Mouse (Mus musculus) stomach, embryonic 15.5 days (tissue): Measurements from ENCODE around the gene Grm8. TPM values are rescaled to one million over a fixed set of nuclear protein-coding genes. Genes with fewer than 3 reads are reported as not detected.

Source experiments
- ATAC-seq: fragments of 200-750 bp; cut with Nextera tagmentation; 2 replicates; pipeline ENCODE4 v1.8.0; 2017; ENCODE audit warnings: low read depth, moderate number of reproducible peaks, moderate TSS enrichment; ENCODE audit not compliant: insufficient read depth, low FRiP score
- H3K27ac ChIP-seq: fragments of 300-500 bp; sonication (generic); 2 replicates; pipeline ENCODE4 v1.5.1; 2015; ENCODE audit warnings: mild to moderate bottlenecking, inconsistent platforms
- H3K27me3 ChIP-seq: fragments of 300-500 bp; sonication (generic); replicated peaks from 2 replicates; pipeline ENCODE4 v1.6.1; 2015; ENCODE audit warnings: inconsistent platforms
- H3K36me3 ChIP-seq: fragments of 300-500 bp; sonication (generic); 2 replicates; pipeline ENCODE4 v1.6.1; 2015; ENCODE audit warnings: inconsistent platforms
- H3K4me1 ChIP-seq: fragments of 300-500 bp; sonication (generic); 2 replicates; pipeline ENCODE4 v1.6.1; 2015; ENCODE audit warnings: inconsistent platforms
- H3K4me2 ChIP-seq: fragments of 300-500 bp; sonication (generic); 2 replicates; pipeline ENCODE4 v1.6.1; 2015; ENCODE audit warnings: mild to moderate bottlenecking, inconsistent platforms
- H3K4me3 ChIP-seq: fragments of 300-500 bp; sonication (generic); replicated peaks from 2 replicates; pipeline ENCODE4 v1.5.1; 2015; ENCODE audit warnings: inconsistent platforms
- H3K9ac ChIP-seq: fragments of 300-500 bp; sonication (generic); 2 replicates; pipeline ENCODE4 v1.6.1; 2015; ENCODE audit warnings: inconsistent platforms
- H3K9me3 ChIP-seq: fragments of 300-500 bp; sonication (generic); 2 replicates; pipeline ENCODE4 v1.6.1; 2016; ENCODE audit warnings: inconsistent platforms
- WGBS: fragments of 180-500 bp; shearing (Covaris S2); methylation state at CpG from one replicate; pipeline ENCODE4 v1.1.7; 2015; 5-methylcytosine and 5-hydroxymethylcytosine counted together
- polyA plus RNA-seq: library from polyadenylated mRNA; unstranded; fragments of >200 nt; fragmentation: Nextera tagmentation; extraction: Ambion mirVana; gene quantifications from 2 replicates; pipeline ENCODE4 v1.2.1, GENCODE M21; 2015

Grm8 gene
- polyA plus RNA-seq, 1 experiment from 2014 or later, result 1.6 TPM

DNA sequence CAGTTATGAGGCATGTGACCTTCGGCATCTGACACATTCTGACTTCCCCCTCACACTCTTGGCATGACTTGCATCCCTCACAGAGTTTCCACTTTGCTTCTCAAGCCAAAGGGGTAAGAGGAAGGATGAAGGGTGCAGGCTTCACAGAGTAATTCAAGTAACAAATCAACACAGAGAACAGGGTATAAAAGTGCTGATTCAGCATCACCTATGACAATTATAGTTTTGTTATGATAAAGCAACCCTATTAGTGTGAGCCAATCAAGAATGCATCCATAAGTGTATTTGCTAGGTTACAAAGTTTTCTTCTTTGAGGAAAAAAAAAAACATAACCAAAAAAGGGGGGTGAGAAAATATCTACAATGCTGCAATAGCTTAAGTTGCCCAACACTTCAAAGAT lies 117.3 kb downstream of the Grm8 start:
- Histone ChIP-seq H3K27ac (no peak overlapping the region), H3K9me3 (no peaks in the 10 kb centered on the region), H3K36me3 (no peaks in the 10 kb centered on the region), H3K4me1 (no peaks in the 10 kb centered on the region), H3K4me3 (no peak overlapping the region), H3K4me2 (no peak overlapping the region), H3K27me3 (no peaks in the 10 kb centered on the region), H3K9ac (no peak overlapping the region)
- 73% methylated on average over 1 of the region's 1 CpGs for WGBS
- no peak for ATAC-seq

DNA sequence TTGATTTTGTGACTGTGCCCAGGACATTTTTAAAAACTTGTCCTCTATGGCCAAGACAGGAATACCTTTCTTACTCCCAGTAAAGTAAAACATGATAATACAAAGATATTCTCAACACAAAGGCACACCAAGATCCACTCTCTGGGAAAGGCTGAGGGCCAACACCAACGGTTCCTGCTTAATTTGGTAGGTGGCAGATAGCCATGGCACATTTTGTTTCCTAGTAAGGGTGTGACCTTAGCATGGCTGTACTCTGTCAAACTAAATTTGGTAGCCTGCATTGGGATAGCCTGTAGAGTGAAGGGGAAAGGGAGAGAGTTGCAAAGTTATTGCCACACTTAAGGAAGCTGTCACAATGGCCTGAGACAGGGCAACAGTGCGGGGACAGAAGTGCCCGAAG lies 128.0 kb downstream of the Grm8 start:
- no peaks in the 10 kb centered on the region for H3K36me3 ChIP-seq
- H3K4me3 ChIP-seq, result no peak overlapping the region
- WGBS, result 80% methylated on average over 3 of the region's 3 CpGs
- no peaks in the 10 kb centered on the region for H3K9me3 ChIP-seq
- no peak overlapping the region for H3K27ac ChIP-seq
- no peak for ATAC-seq
- H3K4me2 ChIP-seq, result no peak overlapping the region
- H3K4me1 ChIP-seq, result no peaks in the 10 kb centered on the region
- H3K27me3 ChIP-seq, result no peaks in the 10 kb centered on the region
- H3K9ac ChIP-seq, result no peak overlapping the region

DNA sequence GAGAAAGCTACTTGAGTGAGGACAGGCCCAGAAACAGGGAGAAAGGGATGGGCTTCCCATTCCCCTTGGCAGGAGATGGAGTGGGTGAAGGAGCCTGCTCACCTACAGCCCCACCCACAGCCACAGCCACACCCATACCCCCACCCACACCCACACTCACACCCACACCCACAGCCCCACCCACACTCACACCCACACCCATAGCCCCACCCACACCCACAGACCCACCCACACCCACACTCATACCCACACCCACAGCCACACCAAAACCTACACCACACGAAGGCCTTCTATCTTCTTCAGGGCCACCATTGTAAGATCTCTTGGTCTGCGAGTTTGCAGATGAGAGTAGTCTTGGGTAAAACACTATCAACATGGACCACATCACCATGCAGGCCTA lies 137.7 kb downstream of the Grm8 start:
- Histone ChIP-seq H3K9me3 (no peaks in the 10 kb centered on the region), H3K27me3 (no peaks in the 10 kb centered on the region), H3K27ac (no peak overlapping the region), H3K4me2 (no peak overlapping the region), H3K9ac (no peak overlapping the region), H3K4me1 (no peaks in the 10 kb centered on the region), H3K36me3 (no peaks in the 10 kb centered on the region), H3K4me3 (no peak overlapping the region)
- ATAC-seq, result no peak
- WGBS, result 90% methylated on average over 2 of the region's 2 CpGs

DNA sequence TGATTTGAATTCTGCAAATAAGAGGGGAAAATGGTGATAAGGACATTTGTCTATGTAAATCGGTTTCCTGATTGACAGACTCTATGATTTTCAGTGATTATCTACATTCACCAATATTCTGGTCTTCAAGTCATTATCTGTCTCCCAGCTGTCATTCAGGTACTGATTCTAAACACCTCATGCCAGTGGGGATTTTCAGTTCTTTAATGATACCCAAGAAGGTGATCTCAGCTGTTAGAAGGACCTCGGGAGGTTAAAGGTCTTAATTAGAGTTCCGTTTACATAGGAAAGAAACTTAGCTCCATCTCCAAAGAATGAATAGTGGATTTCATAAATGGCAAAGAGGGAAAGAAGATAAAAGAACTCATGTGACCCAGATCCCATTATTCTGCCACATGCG lies 143.7 kb downstream of the Grm8 start:
- no peaks in the 10 kb centered on the region for H3K9me3 ChIP-seq
- no peaks in the 10 kb centered on the region for H3K27me3 ChIP-seq
- H3K4me2 ChIP-seq, result no peak overlapping the region
- no peak for ATAC-seq
- H3K4me3 ChIP-seq, result no peak overlapping the region
- no peaks in the 10 kb centered on the region for H3K36me3 ChIP-seq
- H3K4me1 ChIP-seq, result no peaks in the 10 kb centered on the region
- no peak overlapping the region for H3K9ac ChIP-seq
- WGBS, result 71% methylated on average over 4 of the region's 4 CpGs
- H3K27ac ChIP-seq, result no peak overlapping the region

DNA sequence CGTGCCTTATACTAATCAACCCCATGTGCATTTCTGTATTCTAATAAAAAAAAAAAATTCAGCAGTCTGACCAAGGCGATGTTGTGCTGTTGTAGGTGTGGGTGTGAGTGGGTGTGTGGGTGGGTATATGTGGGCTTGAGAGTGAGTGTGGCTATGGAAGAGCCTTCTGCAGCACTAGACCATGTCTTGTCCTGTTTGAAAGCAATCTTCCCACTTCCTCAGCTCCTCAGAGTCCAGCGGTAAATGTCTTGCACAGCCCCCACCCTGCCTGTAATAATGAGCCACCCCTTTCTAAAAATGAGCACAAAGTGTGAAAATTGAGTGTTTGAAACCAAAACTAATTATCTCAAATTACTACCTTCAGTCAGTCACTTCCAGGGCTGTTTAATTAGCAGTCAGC lies 152.4 kb downstream of the Grm8 start:
- no peak overlapping the region for H3K4me3 ChIP-seq
- no peak overlapping the region for H3K9ac ChIP-seq
- H3K27me3 ChIP-seq, result no peaks in the 10 kb centered on the region
- no peaks in the 10 kb centered on the region for H3K36me3 ChIP-seq
- no peak overlapping the region for H3K27ac ChIP-seq
- no peaks in the 10 kb centered on the region for H3K4me1 ChIP-seq
- no peak overlapping the region for H3K4me2 ChIP-seq
- no peaks in the 10 kb centered on the region for H3K9me3 ChIP-seq
- 91% methylated on average over 3 of the region's 3 CpGs for WGBS
- no peak for ATAC-seq

DNA sequence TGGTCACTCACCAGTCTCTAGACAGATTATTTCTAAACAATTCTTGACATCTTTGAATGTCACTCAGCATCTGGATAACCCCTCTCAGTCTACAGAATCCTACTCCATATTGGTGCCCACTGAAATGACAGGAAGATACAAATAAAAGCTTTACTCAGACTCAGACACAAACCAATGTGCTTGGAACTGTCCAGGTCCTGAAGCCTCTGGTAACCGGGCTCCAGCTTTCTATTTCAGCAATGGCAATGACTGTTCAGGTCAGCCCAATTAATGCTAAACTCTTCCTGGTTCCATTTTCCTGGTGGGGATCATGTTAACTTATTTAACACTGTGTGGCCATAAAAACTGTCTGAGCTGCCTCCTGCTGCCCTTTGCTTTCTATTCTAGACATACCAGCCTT lies 153.0 kb downstream of the Grm8 start:
- ATAC-seq, result no peak
- no peaks in the 10 kb centered on the region for H3K9me3 ChIP-seq
- H3K27me3 ChIP-seq, result no peaks in the 10 kb centered on the region
- no peak overlapping the region for H3K9ac ChIP-seq
- no peak overlapping the region for H3K4me3 ChIP-seq
- no peak overlapping the region for H3K27ac ChIP-seq
- no peaks in the 10 kb centered on the region for H3K4me1 ChIP-seq
- no peaks in the 10 kb centered on the region for H3K36me3 ChIP-seq
- no peak overlapping the region for H3K4me2 ChIP-seq
- WGBS, result 32% methylated on average over 1 of the region's 1 CpGs

DNA sequence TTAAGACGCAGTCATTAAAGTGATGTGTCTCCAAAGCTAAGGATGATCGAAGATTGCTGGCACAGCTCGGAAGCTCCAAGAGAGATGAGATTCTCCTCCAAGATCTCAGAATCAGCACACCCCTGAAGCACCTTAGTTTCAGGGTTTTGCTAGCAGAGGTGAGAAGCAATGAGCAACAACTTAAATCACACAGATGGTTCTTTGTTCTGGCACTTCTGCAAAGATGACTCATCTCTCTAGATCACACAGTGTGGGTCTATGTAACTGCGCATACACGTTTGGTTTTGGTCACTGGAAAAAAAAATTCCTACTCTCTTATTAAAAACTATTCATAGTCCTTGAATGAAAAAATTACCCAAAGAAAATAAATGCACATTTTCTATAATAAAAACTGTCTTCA lies 157.6 kb downstream of the Grm8 start:
- no peak overlapping the region for H3K4me3 ChIP-seq
- H3K36me3 ChIP-seq, result no peaks in the 10 kb centered on the region
- H3K27ac ChIP-seq, result no peak overlapping the region
- H3K27me3 ChIP-seq, result no peaks in the 10 kb centered on the region
- no peak for ATAC-seq
- no peaks in the 10 kb centered on the region for H3K4me1 ChIP-seq
- no peak overlapping the region for H3K4me2 ChIP-seq
- 87% methylated on average over 5 of the region's 5 CpGs for WGBS
- no peaks in the 10 kb centered on the region for H3K9me3 ChIP-seq
- no peak overlapping the region for H3K9ac ChIP-seq

DNA sequence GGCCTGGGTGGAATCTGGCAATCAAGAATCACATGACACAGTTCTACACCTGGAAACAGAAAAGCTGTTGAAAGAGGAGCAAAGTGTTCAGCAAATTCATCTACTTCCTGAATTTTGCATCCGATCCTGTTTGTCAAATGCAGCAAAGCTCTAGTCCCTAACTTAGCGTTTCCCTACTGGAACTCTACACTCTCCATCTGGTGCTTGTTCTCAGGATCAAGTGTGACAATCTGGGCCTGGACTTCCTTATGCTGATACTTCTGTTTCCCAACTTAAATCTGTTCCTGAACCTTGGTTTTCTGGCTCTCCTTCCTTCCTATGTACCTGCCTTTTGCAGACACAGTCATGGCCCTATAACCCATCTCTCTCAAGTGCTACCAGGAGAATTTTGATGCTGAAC lies 166.1 kb downstream of the Grm8 start:
- Histone ChIP-seq H3K4me2 (no peak overlapping the region), H3K36me3 (no peaks in the 10 kb centered on the region), H3K9me3 (no peaks in the 10 kb centered on the region), H3K27me3 (no peaks in the 10 kb centered on the region), H3K4me1 (no peaks in the 10 kb centered on the region), H3K27ac (no peak overlapping the region), H3K4me3 (no peak overlapping the region), H3K9ac (no peak overlapping the region)
- ATAC-seq, result no peak
- WGBS, result 83% methylated on average over 2 of the region's 2 CpGs

DNA sequence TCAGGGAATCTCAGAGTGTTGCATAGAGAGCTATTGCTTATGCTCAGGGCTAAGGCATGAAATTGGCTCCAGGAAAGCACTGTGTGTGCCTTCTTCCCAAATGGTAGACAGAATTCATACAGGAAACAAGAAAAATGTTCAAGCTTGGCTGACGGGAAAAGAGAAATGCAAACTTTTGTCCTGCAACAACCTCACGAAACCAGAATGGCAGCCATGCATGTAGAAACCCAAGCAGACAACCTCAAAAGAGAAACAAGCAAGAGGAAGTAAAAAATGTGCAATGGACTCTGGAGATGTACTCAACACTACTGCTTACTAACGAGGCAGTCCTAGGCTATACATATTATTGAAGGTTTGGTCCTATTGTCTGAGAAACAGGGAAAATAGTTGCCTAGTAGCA lies 167.9 kb downstream of the Grm8 start:
- Histone ChIP-seq H3K4me2 (no peak overlapping the region), H3K4me3 (no peak overlapping the region), H3K4me1 (no peaks in the 10 kb centered on the region), H3K9ac (no peak overlapping the region), H3K27ac (no peak overlapping the region), H3K9me3 (no peaks in the 10 kb centered on the region), H3K27me3 (no peaks in the 10 kb centered on the region), H3K36me3 (no peaks in the 10 kb centered on the region)
- ATAC-seq, result no peak
- 88% methylated on average over 3 of the region's 3 CpGs for WGBS

DNA sequence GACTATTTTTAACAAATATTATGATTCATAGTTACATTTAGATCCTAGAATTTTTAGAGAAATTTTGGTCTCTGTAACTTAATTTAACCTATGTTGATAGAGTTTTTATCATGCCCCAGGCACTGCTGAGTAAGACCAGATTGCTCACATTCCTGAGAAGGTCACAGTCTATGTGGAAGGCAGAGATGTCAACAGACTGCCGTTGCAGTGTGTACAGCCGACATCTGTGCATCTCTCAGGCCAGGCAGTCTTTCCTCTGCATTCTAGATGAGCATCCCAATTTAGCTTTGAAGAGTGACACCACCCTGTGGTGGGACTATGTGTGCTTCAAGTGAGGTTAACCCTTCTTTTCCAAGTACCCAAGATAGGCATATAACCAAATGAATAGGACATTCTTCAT lies 169.7 kb downstream of the Grm8 start:
- H3K4me2 ChIP-seq, result no peak overlapping the region
- no peak overlapping the region for H3K27ac ChIP-seq
- no peaks in the 10 kb centered on the region for H3K9me3 ChIP-seq
- 30% methylated on average over 2 of the region's 2 CpGs for WGBS
- no peaks in the 10 kb centered on the region for H3K4me1 ChIP-seq
- H3K27me3 ChIP-seq, result no peaks in the 10 kb centered on the region
- no peak overlapping the region for H3K4me3 ChIP-seq
- no peaks in the 10 kb centered on the region for H3K36me3 ChIP-seq
- no peak for ATAC-seq
- no peak overlapping the region for H3K9ac ChIP-seq

DNA sequence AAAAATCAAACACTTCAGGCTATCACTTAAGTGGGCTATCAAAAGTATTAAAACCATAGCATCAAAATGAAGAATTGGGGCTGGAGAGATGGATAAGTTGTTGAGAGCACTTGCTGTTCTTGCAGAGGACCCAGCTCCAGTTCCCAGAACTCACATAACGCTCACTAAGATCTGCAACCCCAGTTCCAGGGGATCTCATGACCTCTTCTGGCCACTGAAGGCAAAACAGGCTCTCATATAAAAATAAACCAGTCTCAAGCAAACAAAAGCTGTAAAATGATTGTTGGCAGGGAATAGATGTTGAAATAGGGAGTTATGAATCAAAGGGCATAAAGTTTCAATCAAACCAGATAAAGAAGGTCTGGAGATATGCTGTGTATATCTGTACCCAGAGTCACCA lies 171.1 kb downstream of the Grm8 start:
- no peaks in the 10 kb centered on the region for H3K27me3 ChIP-seq
- no peak overlapping the region for H3K9ac ChIP-seq
- no peak overlapping the region for H3K4me2 ChIP-seq
- no peak overlapping the region for H3K27ac ChIP-seq
- H3K9me3 ChIP-seq, result no peaks in the 10 kb centered on the region
- no peak overlapping the region for H3K4me3 ChIP-seq
- WGBS, result 82% methylated on average over 1 of the region's 1 CpGs
- no peaks in the 10 kb centered on the region for H3K36me3 ChIP-seq
- H3K4me1 ChIP-seq, result no peaks in the 10 kb centered on the region
- no peak for ATAC-seq

DNA sequence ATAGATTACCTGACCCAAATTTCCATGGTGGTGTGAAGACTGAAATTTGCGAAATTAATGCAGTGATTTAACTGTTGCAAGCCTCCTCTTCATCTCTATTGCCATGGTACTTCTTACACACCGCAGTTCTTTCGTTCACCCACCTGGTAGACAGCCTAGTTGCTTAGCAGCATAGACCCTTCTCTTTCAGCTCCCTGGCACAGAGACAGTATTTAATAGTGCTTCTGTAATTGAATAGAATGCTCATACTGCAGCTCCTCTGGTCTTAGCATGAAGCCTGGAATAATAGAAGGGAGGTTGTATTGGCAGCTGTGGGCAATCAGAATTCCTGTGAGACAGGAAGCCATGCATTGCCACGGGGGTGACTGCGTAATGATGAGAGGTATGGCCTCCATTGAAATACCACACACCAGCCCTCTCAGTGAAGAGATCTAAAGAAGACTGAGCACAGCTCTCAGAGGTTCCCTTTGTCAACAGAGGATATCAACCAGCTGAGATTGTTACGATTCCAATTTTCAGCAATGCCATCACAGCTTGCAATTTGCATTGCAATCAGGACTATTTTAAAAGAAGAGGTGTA lies 178.6 kb downstream of the Grm8 start:
- Histone ChIP-seq H3K4me1 (no peaks in the 10 kb centered on the region), H3K27ac (no peak overlapping the region), H3K27me3 (no peaks in the 10 kb centered on the region), H3K4me2 (no peak overlapping the region), H3K9ac (no peak overlapping the region), H3K4me3 (no peak overlapping the region), H3K9me3 (no peaks in the 10 kb centered on the region), H3K36me3 (no peaks in the 10 kb centered on the region)
- WGBS, result 79% methylated on average over 6 of the region's 6 CpGs
- no peak for ATAC-seq

DNA sequence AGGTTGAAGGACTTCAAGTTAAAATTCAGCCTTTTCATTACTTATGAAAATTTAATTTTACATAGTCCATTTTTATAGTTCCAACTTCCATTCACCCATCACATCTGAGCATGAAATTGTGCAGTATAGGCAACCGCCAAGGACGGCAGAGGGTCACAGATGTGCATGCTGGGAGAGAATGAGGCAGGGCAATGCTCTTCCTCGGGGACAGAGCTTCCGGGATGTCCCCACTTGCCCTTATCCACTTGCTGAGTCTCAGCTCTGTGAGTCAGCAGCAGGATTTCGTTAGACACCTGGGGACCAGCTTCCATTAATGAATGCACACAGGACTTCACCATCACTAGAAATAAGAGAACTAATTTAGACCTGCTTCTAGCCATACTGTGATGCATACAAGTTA lies 183.5 kb downstream of the Grm8 start:
- no peak overlapping the region for H3K4me2 ChIP-seq
- H3K9me3 ChIP-seq, result no peaks in the 10 kb centered on the region
- H3K36me3 ChIP-seq, result no peaks in the 10 kb centered on the region
- H3K9ac ChIP-seq, result no peak overlapping the region
- H3K4me1 ChIP-seq, result no peaks in the 10 kb centered on the region
- no peak overlapping the region for H3K27ac ChIP-seq
- ATAC-seq, result no peak
- no peak overlapping the region for H3K4me3 ChIP-seq
- H3K27me3 ChIP-seq, result no peaks in the 10 kb centered on the region
- 81% methylated on average over 5 of the region's 5 CpGs for WGBS
